Mouse (Mus musculus) thymus, adult 2 months (tissue): ENCODE data around the gene Shank1.

Experiments used
- CTCF ChIP-seq: fragments of 200-500 bp; IDR thresholded peaks from 2 replicates; pipeline ENCODE4 v1.5.1; 2012; ENCODE audit warnings: mild to moderate bottlenecking, control low read depth, low read length, moderate library complexity, borderline replicate concordance; ENCODE audit not compliant: control insufficient read depth, poor library complexity, insufficient read depth; ENCODE audit errors: extremely low read depth
- POLR2A ChIP-seq: fragments of 200-500 bp; IDR thresholded peaks from 2 replicates; pipeline ENCODE4 v1.6.1; 2012; ENCODE audit warnings: mild to moderate bottlenecking, low read length, control low read depth, moderate library complexity; ENCODE audit not compliant: control insufficient read depth, poor library complexity, insufficient read depth; ENCODE audit errors: extremely low read depth

DNA sequence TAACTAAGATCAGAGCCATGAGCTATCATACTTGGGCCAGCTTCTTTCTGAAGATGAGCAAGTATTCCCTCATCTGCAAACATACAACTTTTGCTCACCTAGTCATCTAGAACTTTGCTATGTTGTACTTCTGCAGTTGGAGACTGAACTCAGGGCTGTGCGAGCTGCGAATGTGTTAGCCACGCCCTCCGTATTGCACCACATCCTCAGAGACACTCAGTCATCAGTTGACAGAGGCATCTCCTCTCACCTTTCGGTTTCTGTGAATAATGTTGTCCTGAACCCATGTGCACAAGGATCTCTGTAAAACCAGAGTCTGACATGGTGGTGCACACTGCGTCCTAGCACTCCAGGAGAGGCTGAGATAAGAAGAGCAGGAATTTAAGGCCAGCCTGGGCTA is 91.6 kb downstream of the Shank1 start:
- no peak for TF ChIP-seq POLR2A
- no peak for TF ChIP-seq CTCF
